Mouse (Mus musculus): ENCODE results near the gene Galnt17. TPM values are rescaled to one million over a fixed set of nuclear protein-coding genes. Genes with fewer than 3 reads are reported as not detected.

Gene Galnt17
- total RNA-seq, 2 experiments from 2014 or later, result 4.4 to 4.6 TPM

DNA sequence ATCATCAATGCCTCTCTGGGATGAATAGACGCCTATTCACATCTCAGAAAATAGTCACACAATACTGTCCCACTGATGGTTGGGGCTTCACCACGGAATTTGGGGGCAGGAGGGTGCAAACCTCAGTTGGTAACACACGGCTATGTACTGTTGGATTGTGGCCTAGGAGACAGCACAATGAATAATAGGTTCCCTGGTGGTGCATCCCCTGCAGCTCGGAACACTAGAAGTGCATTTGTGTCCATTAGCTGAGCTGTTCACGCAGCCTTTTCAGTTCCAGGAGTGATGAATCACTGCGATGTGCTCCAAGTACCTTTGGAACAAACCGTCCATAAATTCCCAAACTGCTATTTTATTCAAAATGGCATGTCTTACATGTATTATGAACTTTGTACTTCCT, 142.6 kb downstream of the Galnt17 start:
- no peak for DNase-seq
- intact Hi-C loops (cut with DNase I), result no loop called here

DNA sequence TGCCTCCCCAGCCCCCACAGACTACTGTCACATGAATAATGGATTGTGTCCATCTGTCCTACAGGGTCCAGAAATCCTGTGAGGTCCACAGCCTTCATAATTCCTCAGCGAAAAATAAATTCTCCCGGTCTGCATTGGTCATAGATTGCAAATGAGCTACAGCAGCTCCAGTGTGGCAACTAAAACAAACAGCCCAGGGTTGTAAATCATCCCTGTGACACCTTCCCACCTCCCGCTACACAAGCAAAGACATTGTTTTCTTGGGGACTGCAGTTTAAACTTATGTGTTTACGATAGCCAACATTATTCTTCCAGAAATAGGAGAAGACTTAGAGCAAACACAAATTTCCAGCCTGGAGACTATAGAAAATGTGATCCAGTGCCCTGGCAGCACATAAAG, 150.4 kb downstream of the Galnt17 start:
- no peak for DNase-seq
- intact Hi-C loops (cut with DNase I), result loop anchor here (2.0 kb wide), 1 partner anchor 271 kb away; no protein-coding TSS in a partner anchor

DNA sequence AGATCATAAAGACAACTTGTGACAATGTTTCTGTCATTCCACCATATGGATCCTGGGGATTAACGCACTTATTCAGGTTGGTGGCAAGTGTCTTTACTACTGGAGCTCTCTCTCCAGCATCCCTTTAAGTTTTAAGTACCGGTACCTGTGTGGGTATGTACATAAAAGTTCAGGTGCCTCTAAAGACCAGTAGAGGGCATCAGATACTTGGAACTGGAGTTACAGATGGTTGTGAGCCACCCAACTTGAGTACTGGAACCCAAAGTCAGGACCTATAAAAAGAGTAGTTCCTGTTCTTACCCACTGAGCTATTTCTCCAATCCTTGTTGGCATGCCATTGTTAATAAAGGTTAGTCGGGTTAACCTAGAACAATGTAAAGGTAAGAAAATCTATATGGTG, 152.0 kb downstream of the Galnt17 start:
- intact Hi-C loops (cut with DNase I), result no loop called here
- DNase-seq, result no peak

DNA sequence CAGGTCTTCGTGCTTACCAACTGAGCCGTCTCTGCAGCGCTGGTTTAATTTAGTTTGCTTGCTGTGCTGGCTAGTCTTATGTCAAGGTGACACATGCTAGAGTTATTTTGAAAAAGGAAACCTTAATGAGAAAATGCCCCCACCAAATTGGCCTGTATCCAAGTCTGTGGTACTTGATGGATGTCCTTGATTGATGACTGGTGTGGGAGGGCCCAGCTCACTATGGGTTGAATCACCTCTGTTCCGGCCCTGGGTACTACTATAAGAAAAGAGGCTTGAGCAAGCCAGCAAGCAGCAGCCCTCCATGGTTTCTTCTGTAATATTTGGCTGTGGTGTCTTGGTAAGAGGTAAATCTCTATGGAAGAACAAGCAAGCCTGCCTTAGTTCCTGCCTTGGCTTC, 165.7 kb downstream of the Galnt17 start:
- intact Hi-C loops (cut with DNase I), result no loop called here

DNA sequence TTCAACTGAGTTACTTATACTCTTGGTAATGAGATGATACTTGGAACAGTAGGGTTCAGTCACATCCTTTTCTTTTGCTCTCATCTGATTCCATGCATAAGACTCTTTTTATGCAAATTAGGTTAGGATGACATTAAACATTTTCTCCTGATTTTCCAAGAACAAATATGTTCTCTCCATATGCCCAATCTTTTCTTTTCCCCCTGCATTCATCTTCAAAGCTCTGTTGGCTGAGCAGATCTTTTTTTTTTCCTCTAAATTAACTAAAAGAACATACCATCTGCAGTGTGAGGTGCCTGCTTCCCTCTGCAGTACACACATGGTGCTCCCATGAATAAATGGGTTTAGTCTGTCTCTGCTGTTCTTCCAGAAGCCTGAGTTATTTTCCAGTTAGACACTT, 173.5 kb downstream of the Galnt17 start:
- DNase-seq, result no peak
- intact Hi-C loops (cut with DNase I), result no loop called here

More for the DNA sequence above, 165.7 kb downstream of the Galnt17 start:
- no peak for DNase-seq

DNA sequence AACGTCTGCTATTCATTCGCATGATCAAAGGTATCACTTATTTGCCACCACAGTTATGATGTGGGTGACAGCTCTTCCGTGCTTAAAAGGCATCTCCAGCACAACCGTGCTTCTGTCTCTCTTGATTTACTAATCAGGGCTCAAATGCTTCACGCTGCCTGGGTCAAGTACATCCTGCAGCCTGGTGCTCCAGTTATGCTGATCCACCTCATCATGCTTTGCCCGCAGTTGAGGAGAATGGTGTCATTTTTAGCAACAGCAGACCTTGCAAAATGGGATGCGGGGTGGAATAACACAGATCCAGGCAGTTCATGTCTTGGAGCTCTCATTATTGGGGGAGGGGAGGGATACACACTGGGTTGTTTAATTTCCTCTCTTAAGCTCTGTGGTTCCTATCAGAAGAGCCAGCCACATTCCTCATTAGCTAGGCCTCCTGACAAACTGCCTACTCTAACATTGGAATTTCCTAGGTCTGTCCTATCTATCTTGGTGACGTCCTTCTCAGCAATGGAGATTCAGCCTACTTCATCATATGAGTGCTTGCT, 187.9 kb downstream of the Galnt17 start:
- intact Hi-C loops (cut with DNase I), result no loop called here
- DNase-seq, result no peak

DNA sequence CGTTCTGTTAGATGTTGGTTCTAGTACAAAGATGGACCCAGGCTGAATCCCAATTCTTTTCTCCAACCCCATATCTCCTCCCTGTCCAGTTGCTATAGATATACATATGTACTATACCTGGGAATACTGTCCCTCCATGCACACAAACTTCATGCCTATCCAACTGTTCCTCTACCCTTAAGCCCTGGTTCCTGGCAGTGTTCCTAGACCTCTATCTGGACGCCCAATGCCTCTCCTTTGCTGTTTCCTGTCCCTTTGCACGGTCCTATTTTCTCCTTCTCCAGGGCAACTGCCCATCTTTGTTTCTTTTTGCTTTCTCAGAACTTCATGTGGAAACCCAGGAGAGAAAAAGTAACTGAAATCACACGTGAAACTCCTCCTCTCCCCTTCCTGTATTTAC, 188.4 kb downstream of the Galnt17 start:
- DNase-seq, result no peak
- intact Hi-C loops (cut with DNase I), result no loop called here

DNA sequence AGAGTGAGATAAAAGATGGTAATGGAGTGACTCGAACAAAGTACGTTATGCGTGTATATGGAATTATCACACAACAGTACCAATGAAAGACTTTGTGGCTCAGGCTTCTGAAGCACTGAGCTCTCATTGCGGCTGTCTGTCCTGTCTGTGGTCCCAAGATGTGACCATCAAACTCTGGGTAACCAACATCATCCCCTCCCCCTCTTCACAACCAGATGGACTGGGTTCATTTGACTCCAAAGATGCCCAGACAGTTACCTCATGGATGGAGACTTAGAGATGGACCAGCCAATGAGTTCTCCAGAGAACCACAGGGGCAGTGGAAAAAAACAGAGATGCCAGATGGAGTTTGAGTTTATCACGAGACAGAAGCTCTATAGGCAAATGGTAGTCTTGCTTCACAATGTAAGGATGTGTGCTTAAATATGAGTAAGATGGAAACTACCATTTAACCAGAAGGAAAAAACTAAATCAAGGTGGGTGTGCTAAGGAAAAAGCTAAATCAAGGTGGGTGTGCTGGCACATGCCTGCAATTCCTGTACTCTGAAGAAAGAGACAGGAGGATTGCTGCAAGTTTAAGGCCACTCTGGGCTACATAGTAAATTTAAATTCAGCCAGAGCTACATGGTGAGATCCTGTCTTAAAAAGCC, 190.8 kb downstream of the Galnt17 start:
- DNase-seq, result no peak
- intact Hi-C loops (cut with DNase I), result no loop called here

DNA sequence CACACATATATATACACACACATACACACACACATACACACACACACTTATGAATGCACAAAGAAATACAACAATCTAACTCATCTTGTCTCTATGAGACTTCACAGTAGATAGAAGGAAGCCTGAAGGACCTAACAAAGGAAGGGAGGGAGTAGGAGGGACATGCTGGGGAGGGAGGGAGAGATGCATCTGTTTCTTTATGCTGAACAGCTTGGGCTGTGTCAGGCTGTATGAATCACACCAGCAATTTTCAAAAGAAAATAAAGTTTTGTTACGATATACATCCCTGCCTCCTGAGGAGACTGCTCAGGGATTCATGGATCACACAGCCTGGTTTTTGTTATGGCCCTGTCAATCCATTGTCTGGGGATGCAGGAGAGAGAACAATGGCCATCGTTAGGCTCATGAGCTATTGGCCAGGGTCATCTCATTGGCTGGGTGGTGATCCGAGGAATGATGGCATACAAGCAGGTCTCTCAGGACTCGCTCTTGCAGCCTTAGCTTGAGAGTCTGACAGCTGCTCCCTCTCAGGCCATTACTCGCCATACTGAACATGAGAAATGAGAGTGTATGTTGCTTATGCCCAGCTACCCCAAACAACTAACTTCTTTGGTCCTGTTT, 194.3 kb downstream of the Galnt17 start:
- intact Hi-C loops (cut with DNase I), result no loop called here
- no peak for DNase-seq

DNA sequence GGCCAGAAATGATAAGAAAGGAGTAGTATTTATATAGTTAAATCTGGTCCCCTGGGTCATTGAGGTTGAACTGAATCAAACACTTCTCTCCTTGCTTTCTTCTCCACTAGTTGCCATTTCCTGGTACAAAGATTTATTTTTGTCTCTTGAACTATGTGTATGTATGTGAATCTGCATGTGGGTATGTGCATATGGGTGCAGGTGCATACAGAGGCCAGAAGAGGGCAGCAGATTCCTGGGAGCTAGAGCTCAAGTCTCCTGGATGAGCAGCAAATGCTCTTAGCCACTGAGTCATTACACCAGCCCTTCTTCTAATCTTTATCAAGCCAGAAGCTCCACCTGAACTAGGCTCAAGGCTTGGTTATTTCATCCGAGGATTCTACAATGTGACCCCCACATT, 201.1 kb downstream of the Galnt17 start:
- intact Hi-C loops (cut with DNase I), result no loop called here
- no peak for DNase-seq

DNA sequence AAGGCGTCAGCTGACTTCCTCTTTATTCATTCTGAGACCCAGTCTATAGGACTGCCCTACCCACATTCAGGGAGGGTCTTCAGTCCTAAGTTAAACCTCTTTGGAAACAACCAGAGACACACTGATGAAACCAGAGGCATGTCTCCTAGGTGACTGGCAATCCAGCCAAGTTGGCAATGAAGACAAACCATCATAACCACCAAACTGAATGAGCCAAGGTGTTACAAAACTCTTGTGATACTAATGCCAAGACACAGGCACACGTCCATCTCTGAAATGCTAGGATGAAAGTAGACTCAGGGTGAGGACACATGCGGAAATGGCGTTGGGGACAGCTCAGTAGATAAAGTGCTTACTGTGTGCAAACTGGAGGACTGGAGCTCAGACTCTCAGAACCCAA, 211.5 kb downstream of the Galnt17 start:
- DNase-seq, result no peak

DNA sequence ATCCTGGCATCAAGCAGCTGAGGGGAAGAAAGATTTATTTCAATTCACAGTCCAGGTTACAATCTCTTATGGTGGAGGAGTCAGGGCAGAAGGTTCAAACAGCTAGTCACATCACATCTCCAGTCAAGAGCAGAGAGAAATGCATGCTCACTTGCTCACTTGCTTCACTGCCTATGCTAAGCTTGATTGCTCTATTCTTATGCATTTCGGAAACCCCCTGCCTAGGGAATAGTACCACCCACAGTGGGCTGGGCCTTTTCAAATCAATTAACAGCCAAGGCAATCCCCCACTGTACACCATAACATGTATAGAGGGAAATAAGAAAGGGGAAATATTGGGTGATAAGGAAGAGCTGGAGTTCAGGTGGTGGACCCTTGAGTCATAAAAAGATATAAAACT, 212.7 kb downstream of the Galnt17 start:
- no peak for DNase-seq

More for the DNA sequence above, 211.5 kb downstream of the Galnt17 start:
- intact Hi-C loops (cut with DNase I), result no loop called here

DNA sequence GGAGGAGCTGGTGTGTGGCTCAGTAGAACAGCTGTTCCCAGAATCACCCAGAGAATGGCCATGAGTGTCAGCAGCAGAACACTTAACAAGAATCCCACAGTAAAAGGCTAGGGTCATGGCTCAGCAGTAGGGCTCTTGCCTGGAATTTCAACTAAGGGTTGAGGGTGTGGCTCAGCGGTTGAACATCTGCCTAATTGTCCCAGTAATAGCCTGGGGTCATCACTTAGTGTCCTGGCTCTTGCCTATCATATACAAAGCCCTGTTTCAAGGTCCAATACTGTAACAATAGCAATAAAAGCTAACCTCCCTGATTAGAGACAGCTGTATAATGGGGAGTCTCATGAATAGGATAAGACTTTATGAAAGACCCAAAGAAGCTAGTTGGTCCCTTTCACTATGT, 213.5 kb downstream of the Galnt17 start:
- intact Hi-C loops (cut with DNase I), result no loop called here
- no peak for DNase-seq

More for the DNA sequence above, 212.7 kb downstream of the Galnt17 start:
- intact Hi-C loops (cut with DNase I), result no loop called here

DNA sequence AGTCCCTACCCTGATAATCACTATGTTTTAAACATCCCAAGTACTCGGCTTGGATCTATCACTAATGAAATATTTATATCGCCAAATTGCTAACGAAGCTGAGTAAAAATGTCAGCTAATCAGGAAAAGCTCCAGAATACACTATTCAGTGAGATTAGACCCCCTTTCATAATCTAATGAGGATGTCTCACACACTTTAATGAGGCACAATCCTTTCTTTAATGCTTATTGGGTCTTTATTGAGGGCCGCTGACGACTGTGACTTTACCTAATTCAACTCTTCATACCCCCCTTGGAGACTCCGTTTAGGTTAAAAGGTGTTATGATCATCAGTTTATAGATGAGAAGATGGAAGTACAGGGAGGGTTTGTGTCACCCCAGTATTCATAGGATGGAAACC, 214.2 kb downstream of the Galnt17 start:
- DNase-seq, result no peak
- intact Hi-C loops (cut with DNase I), result no loop called here

DNA sequence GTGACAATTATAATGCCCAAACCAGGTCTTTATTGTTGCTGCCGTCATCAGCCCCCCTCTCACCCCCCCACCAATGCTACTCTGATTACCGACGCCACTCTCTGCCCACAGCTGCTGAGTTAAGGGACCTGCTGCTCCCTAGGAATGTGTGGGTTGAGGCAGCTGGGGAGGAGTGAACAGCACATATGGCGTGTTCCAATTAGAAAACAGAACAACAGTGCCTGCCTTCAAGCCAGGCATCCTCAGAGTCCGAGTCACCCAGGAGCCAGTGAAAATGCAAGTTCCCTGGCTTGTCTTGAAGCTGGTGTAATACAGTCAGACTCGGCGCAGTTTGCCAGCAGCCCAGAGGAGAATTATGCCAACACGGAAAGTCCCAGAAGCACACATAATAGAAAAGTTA, 218.4 kb downstream of the Galnt17 start:
- intact Hi-C loops (cut with DNase I), result no loop called here
- no peak for DNase-seq

DNA sequence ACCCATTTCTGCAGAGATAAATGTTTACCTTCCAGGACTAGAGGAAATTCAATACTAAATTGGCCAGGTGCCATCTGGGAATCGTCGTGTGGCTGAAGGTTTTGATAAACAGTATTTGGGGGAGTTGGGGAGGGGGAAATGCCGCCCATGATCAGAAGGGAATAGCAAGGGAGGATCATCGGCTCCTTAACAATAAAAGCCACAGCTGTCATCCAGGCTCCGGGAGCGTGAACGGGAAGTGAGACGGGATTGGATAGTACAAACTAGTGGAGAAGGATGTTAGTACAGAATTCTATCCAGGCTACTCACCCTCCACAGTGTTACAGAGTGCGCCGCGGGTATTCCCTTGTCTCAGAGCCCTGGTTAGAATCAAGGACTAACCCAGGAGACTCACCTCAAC, 219.4 kb downstream of the Galnt17 start:
- no peak for DNase-seq
- intact Hi-C loops (cut with DNase I), result no loop called here

DNA sequence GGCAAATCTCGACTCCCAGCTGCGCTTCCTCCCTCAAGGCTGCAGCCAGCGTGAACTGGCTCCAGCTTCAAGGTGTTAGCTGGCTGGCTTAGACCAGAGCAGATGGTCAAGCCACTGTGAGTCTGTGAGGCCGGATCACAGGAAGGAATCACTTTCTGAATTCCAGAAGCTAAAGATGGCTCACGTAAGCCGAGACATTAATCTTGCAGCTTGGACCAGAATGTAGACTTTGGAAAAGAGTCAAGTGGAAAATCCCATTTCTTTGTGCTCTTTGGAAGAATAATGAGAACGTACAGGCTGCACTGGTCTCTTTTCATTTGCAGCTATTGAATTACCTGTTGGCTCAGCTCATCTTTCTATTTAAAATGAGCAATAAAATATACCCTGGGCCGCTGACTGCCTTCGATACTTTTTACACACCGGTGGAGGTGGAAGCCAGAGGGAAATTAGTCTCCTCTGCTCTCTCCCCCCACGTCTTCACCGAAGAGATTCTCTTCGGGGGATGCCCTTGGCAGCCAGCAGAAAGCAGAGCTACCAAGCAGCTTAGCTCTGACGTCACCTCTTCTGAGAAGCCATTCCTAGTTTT, 225.1 kb downstream of the Galnt17 start:
- no peak for DNase-seq
- intact Hi-C loops (cut with DNase I), result no loop called here

DNA sequence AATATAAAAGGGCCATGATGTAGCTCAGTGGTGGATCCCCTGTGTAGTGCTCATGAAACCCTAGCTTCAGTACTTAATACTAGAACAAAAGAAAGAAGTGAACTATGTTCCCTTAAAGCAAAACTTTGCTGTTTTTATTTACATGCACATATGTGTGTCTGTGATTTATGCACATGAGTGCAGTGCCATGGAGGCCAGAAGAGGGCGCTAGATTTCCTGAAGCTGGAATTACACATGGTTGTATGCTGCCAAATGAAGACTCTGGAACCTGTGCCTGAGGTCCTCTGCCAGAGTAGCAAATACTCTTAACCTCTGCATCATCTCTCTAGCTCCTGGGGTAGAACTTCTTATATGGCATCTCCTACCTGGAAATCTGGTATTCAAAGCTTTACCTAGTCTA, 230.6 kb downstream of the Galnt17 start:
- intact Hi-C loops (cut with DNase I), result no loop called here
- DNase-seq, result no peak

DNA sequence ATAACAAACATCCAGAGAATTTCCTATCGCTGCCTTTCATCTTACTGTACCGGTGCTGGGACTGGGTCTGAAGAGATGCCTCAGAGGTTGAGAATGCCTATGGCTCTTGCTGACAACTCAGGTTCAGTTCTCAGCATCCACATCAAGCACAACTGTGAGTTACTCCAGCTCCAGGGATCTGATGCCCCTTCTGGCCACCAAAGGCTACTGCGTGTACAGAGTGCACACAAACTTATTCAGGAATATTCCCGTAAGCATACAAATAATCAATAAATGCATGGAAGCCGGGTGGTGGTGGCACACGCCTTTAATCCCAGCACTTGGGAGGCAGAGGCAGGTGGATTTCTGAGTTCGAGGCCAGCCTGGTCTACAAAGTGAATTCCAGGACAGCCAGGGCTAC, 232.5 kb downstream of the Galnt17 start:
- intact Hi-C loops (cut with DNase I), result no loop called here
- DNase-seq, result no peak

DNA sequence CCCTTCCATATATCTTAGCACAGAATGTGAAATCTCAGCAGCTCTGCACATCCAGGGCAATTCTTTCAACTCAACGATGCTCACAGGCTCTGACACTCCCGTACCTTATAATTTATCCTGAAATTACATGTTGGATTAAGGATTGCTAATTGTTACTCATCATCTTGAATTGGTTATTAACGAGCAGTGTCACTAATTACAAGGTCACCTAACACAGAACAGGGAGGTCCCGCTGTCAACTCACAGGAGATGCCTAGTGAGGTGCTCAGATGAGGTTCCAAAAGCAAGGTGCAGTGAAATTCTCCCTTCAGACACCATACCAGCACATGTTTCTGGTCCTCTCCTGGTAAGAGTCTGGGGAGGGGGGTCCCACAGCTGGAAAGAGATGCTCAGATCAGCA, 234.0 kb downstream of the Galnt17 start:
- no peak for DNase-seq
- intact Hi-C loops (cut with DNase I), result no loop called here

DNA sequence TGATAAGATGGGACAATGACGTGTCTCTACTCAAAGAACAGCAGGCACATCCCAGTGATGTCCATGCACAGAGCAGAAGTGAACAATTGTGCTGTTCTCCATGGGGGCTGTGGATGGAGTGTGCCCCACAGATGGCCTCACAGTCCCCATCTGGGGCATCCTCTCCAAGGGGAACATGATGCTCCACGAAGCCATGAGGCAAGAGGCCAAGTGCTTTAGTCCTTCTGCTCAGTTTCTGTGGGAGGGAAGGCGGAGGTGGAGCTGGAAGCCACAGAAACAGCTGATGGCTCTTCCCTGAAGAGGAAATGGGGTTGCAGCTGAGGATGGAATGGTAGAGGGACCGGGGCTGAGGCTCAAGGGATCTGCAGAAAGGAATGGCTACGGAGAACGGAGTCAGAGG, 243.1 kb downstream of the Galnt17 start:
- intact Hi-C loops (cut with DNase I), result no loop called here
- DNase-seq, result peak in 1 of 2 experiments; percentile 13

DNA sequence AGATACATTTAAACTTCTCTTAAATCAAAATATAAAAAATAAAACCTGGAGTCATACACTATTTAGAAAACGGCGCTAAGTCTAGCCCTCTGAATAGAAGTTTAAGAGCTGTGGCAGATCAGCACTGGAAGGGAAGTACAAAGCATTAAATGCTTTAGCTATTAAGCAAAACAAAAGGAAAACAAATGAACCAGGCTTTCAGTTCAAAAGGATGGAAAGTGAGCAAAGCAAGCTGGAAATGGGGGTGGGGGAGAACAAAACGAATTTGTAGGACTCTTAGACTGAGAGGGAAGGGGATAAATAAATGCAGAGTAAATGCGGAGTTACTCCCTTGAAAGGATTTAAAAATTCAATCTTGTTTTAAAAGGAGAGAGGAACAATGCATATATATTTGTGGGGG, 259.8 kb downstream of the Galnt17 start:
- no peak for DNase-seq
- intact Hi-C loops (cut with DNase I), result loop anchor here (10.0 kb wide), 1 partner anchor 256 kb away; the partner anchor contains the start of gene Galnt17
